Comparison of ENCODE assay signal across 32 mouse cellular contexts in the genomic region with DNA sequence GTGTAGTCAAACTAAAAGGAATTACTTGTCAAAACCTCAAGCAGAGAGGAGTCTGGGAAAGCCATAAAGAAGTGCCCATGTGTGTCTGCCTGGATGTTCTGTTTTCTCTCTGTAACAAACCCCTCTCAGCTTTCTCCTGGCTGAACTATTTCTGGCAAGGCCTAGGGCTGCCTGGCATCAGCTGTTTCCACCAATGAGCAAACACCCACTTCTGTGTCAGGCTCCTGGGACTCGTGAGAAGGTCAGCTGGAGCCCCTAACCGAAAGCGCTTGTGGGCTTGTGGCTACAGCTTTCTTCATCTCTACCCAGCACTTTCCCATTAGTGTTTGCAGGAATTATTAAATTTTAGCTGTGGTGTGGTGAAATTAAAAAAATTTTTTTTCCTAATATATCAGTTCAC. TPM values are rescaled to one million over a fixed set of nuclear protein-coding genes. Genes with fewer than 3 reads are reported as not detected.
A peak's percentile ranks its signal among the peaks of the same experiment; 100 is the strongest.
DNase-seq lines count a peak whose midpoint lies in the region; ATAC-seq and TF ChIP-seq lines count a peak whose summit lies in the region.
"Had no signal": no experiment of that assay in that cellular context is flagged by ENCODE, and none has a peak within 500 bp of the region (broad histone marks: within the 10 kb centered on the region; RNA-seq: fewer than 3 reads in every experiment).

No protein-coding gene starts in this region.

- no peaks in the 10 kb centered on the region for H3K9me3 ChIP-seq in CH12.LX (replicated peaks; ENCODE audit: low read length)
- H3K9me3 ChIP-seq in heart, embryonic 13.5 days: no peaks in the 10 kb centered on the region
- H3K9me3 ChIP-seq: embryonic facial prominence, embryonic 12.5 days; forebrain, embryonic 12.5 days; hindbrain, embryonic 13.5 days; midbrain, embryonic 15.5 days; neural tube, embryonic 13.5 days had no signal

- TF ChIP-seq RAD21 in CH12.LX (IDR thresholded peaks at IDR 0.05; ENCODE audit: low read depth, low read length): no peak

- H3K27me3 ChIP-seq in CH12.LX (replicated peaks): no peaks in the 10 kb centered on the region
- H3K27me3 ChIP-seq in heart, embryonic 13.5 days (replicated peaks): no peaks in the 10 kb centered on the region
- H3K27me3 ChIP-seq: embryonic facial prominence, embryonic 12.5 days; forebrain, embryonic 12.5 days; hindbrain, embryonic 13.5 days; midbrain, embryonic 15.5 days; neural tube, embryonic 13.5 days had no signal

- DNase-seq in heart, adult 11 months: peak; percentile 89
- no peak for DNase-seq in heart, adult 9 months (ENCODE audit: low spot score in 2 of 2)
- no peak for DNase-seq in CH12.LX (ENCODE audit: extremely low read depth)
- peak; percentile 62 for DNase-seq in heart, postnatal 4 days
- no peak for DNase-seq in right cerebral cortex, postnatal 4 days
- DNase-seq: adrenal gland, adult 8-10 months; cerebellum, adult 18-20 months; cerebellum, postnatal 14 days; kidney, adult 18-20 months; kidney, postnatal 4 days; layer of hippocampus, adult 9-11 months; lung, postnatal 4 days; retina, postnatal 1 day; right cerebral cortex, postnatal 25 days; thymus, postnatal 14 days had no signal

- no peak overlapping the region for H3K4me2 ChIP-seq in CH12.LX (ENCODE audit: insufficient read depth, low read depth, poor library complexity, severe bottlenecking)
- peak overlapping the region; percentile 9; the same call in 1 of the 2 replicates for H3K4me2 ChIP-seq in heart, embryonic 13.5 days
- H3K4me2 ChIP-seq: embryonic facial prominence, embryonic 12.5 days; forebrain, embryonic 12.5 days; hindbrain, embryonic 13.5 days; midbrain, embryonic 15.5 days; neural tube, embryonic 13.5 days had no signal

- H3K79me2 ChIP-seq in CH12.LX (replicated peaks; ENCODE audit: control insufficient read depth, extremely low read depth, insufficient read depth, poor library complexity, severe bottlenecking): no peaks in the 10 kb centered on the region

- TF ChIP-seq EP300 in CH12.LX (IDR thresholded peaks at IDR 0.05; ENCODE audit: low read length): no peak

- no peak overlapping the region for H3K9ac ChIP-seq in CH12.LX (ENCODE audit: insufficient read depth, low read depth)
- no peak overlapping the region for H3K9ac ChIP-seq in heart, embryonic 13.5 days
- H3K9ac ChIP-seq: embryonic facial prominence, embryonic 12.5 days; forebrain, embryonic 12.5 days; hindbrain, embryonic 13.5 days; midbrain, embryonic 15.5 days; neural tube, embryonic 13.5 days had no signal

- 35% methylated on average over 3 of the region's 3 CpGs for WGBS in heart, embryonic 13.5 days

- H3K4me3 ChIP-seq in CH12.LX (replicated peaks in 1 of 3; ENCODE audit: low read depth in 2 of 3, low read length in 2 of 3, poor library complexity in 1 of 3): no peak overlapping the region
- no peak overlapping the region for H3K4me3 ChIP-seq in heart, embryonic 13.5 days
- H3K4me3 ChIP-seq: embryonic facial prominence, embryonic 12.5 days; erythroblast, embryonic 14.5 days; forebrain, embryonic 12.5 days; hindbrain, embryonic 13.5 days; left cerebral cortex, adult 2 months; midbrain, embryonic 15.5 days; neural tube, embryonic 13.5 days had no signal

- TF ChIP-seq CTCF in CH12.LX (conservative IDR thresholded peaks at IDR 0.05 in 1 of 2, IDR thresholded peaks at IDR 0.05 in 1 of 2; ENCODE audit: low read depth in 2 of 2, low read length in 2 of 2): no peak

- in situ Hi-C loops in CH12.LX (cut with MboI; ENCODE audit: low pct_ligation_motif_present, low pct_unique_long_range_greater_than_20kb, low sequenced_read_pairs): loop anchor here (25.0 kb wide), 1 partner anchor 350 kb away; a partner anchor contains a TSS

- no peaks in the 10 kb centered on the region for H3K36me3 ChIP-seq in CH12.LX (replicated peaks in 1 of 2; ENCODE audit: control insufficient read depth in 1 of 2, insufficient read depth in 1 of 2, low read length in 1 of 2)
- no peaks in the 10 kb centered on the region for H3K36me3 ChIP-seq in heart, embryonic 13.5 days
- H3K36me3 ChIP-seq: embryonic facial prominence, embryonic 12.5 days; forebrain, embryonic 12.5 days; hindbrain, embryonic 13.5 days; midbrain, embryonic 15.5 days; neural tube, embryonic 13.5 days had no signal

- ATAC-seq in heart, embryonic 13.5 days (ENCODE audit: extremely low read depth, insufficient number of reproducible peaks, low FRiP score, low TSS enrichment): peak; percentile 58; the same call in 1 of the 2 replicates
- no peak for ATAC-seq in megakaryocyte progenitor cell, adult 5-6 weeks (replicated peaks; ENCODE audit: poor library complexity)
- ATAC-seq: activated CD4-positive, CD25-positive, alpha-beta regulatory T cell, adult 4 months; midbrain, embryonic 15.5 days had no signal

- H3K4me1 ChIP-seq in CH12.LX (ENCODE audit: control insufficient read depth in 1 of 2, insufficient read depth in 2 of 2): peaks cover 7 to 24% of the 10 kb centered on the region in 2 experiments; a peak in 3 of 4 replicates
- H3K4me1 ChIP-seq in heart, embryonic 13.5 days: peaks cover 13% of the 10 kb centered on the region
- H3K4me1 ChIP-seq: embryonic facial prominence, embryonic 12.5 days; forebrain, embryonic 12.5 days; hindbrain, embryonic 13.5 days; midbrain, embryonic 15.5 days; neural tube, embryonic 13.5 days had no signal

- no peak overlapping the region for H3K27ac ChIP-seq in CH12.LX (ENCODE audit: insufficient read depth, low read depth)
- H3K27ac ChIP-seq in heart, embryonic 13.5 days (replicated peaks): peak overlapping the region; percentile 53
- H3K27ac ChIP-seq: embryonic facial prominence, embryonic 12.5 days; forebrain, embryonic 12.5 days; hindbrain, embryonic 13.5 days; left cerebral cortex, adult 2 months; midbrain, embryonic 15.5 days; neural tube, embryonic 13.5 days had no signal

- dilution Hi-C loops in CH12.LX (cut with MboI; ENCODE audit: extremely low pct_ligation_motif_present, extremely low pct_unique_long_range_greater_than_20kb, low sequenced_read_pairs): no loop called here

- TF ChIP-seq POLR2A in CH12.LX (IDR thresholded peaks at IDR 0.05; ENCODE audit: low read depth, low read length): no peak

TF ChIP-seq in CH12.LX, 34 proteins besides CTCF, POLR2A, EP300 and RAD21:
- TF ChIP-seq BHLHE40 (IDR thresholded peaks at IDR 0.05; ENCODE audit: low read depth, low read length) (peak; percentile 51), ETS1 (conservative IDR thresholded peaks at IDR 0.05; ENCODE audit: low read depth, low read length) (peak; percentile 24; the same call in 1 of the 2 replicates), CHD2 (IDR thresholded peaks at IDR 0.05; ENCODE audit: low read length) (no peak), KAT2A (IDR thresholded peaks at IDR 0.05; ENCODE audit: insufficient replicate concordance, low read length) (no peak)

RNA-seq across cellular contexts. Expression of a gene that starts 2.3 kb away (rescaled TPM):
- total RNA-seq in CH12.LX (2012; rRNA removed): not detected in 2 replicates
- not detected in 2 replicates for total RNA-seq in CH12.LX (2014; rRNA removed)
- not detected in 2 replicates for polyA plus RNA-seq in CH12.LX (2012; ENCODE audit: insufficient read length, low read depth)
- polyA plus RNA-seq in heart, embryonic 13.5 days (2015; fragmentation: Nextera tagmentation; extraction: Ambion mirVana): not detected in 2 replicates
- not detected for total RNA-seq in heart, postnatal 4 days (2021)
- total RNA-seq in megakaryocyte progenitor cell, adult 5-6 weeks (2015): not detected in 2 replicates
- total RNA-seq in megakaryocyte progenitor cell, adult 5-6 weeks (2017): not detected in 2 replicates
- total RNA-seq: adrenal gland, adult 8-10 months; left cerebral cortex, adult 2 months; left cerebral cortex, postnatal 36 days; liver, adult 2 months had no signal
- polyA plus RNA-seq: activated CD4-positive, CD25-positive, alpha-beta regulatory T cell, adult 4 months; C2C12; embryonic facial prominence, embryonic 12.5 days; erythroblast, embryonic 14.5 days; forebrain, embryonic 12.5 days; hindbrain, embryonic 13.5 days; liver, adult 2 months; liver, embryonic 16.5 days; lung, embryonic 16.5 days; midbrain, embryonic 15.5 days; neural tube, embryonic 13.5 days; spleen, adult 2 months; stomach, embryonic 14.5 days had no signal

RNA-seq across cellular contexts. Expression of a gene that starts 11.7 kb away (rescaled TPM):
- total RNA-seq in CH12.LX (2012; rRNA removed) (15.6 and 18.3 TPM in 2 replicates), CH12.LX (2014; rRNA removed) (35.1 and 38.2 TPM in 2 replicates)
- 15.3 and 16.4 TPM in 2 replicates for polyA plus RNA-seq in CH12.LX (2012; ENCODE audit: insufficient read length, low read depth)
- 0.32 and 0.70 TPM in 2 replicates for polyA plus RNA-seq in heart, embryonic 13.5 days (2015; fragmentation: Nextera tagmentation; extraction: Ambion mirVana)
- under 1 TPM; 0.34 to 0.69 TPM for total RNA-seq in heart, postnatal 4 days (2021)
- 9.2 and 14.6 TPM in 2 replicates for total RNA-seq in megakaryocyte progenitor cell, adult 5-6 weeks (2015)
- total RNA-seq in megakaryocyte progenitor cell, adult 5-6 weeks (2017): 20.7 and 22.2 TPM in 2 replicates
- polyA plus RNA-seq: C2C12 had no signal

RNA-seq across cellular contexts. Expression of a gene that starts 21.0 kb away (rescaled TPM):
- 1.6 and 2.2 TPM in 2 replicates for total RNA-seq in CH12.LX (2012; rRNA removed)
- 0.44 and 1.2 TPM in 2 replicates for total RNA-seq in CH12.LX (2014; rRNA removed)
- polyA plus RNA-seq in CH12.LX (2012; ENCODE audit: insufficient read length, low read depth): 0.97 and 1.2 TPM in 2 replicates
- 3.6 and 3.9 TPM in 2 replicates for polyA plus RNA-seq in heart, embryonic 13.5 days (2015; fragmentation: Nextera tagmentation; extraction: Ambion mirVana)
- total RNA-seq in heart, postnatal 4 days (2021): 1 to 10 TPM; 2.2 to 3.3 TPM
- 1.8 and 2.0 TPM in 2 replicates for total RNA-seq in megakaryocyte progenitor cell, adult 5-6 weeks (2015)
- 1.3 and 1.4 TPM in 2 replicates for total RNA-seq in megakaryocyte progenitor cell, adult 5-6 weeks (2017)
- polyA plus RNA-seq: erythroblast, embryonic 14.5 days had no signal

RNA-seq across cellular contexts. Expression of a gene that starts 21.1 kb away (rescaled TPM):
- 0.92 and 1.9 TPM in 2 replicates for total RNA-seq in CH12.LX (2012; rRNA removed)
- total RNA-seq in CH12.LX (2014; rRNA removed): 1.8 and 2.5 TPM in 2 replicates
- polyA plus RNA-seq in CH12.LX (2012; ENCODE audit: insufficient read length, low read depth): 1.1 and 1.6 TPM in 2 replicates
- polyA plus RNA-seq in heart, embryonic 13.5 days (2015; fragmentation: Nextera tagmentation; extraction: Ambion mirVana): 20.5 and 21.4 TPM in 2 replicates
- total RNA-seq in heart, postnatal 4 days (2021): 10 to 100 TPM; 30.4 to 31.7 TPM
- 4.8 and 7.1 TPM in 2 replicates for total RNA-seq in megakaryocyte progenitor cell, adult 5-6 weeks (2015)
- 1.7 and 2.4 TPM in 2 replicates for total RNA-seq in megakaryocyte progenitor cell, adult 5-6 weeks (2017)

RNA-seq across cellular contexts. Expression of a gene that starts 34.6 kb away (rescaled TPM):
- total RNA-seq in CH12.LX (2012; rRNA removed) (0.17 TPM in 1 of 2 replicates, not detected in the other), CH12.LX (2014; rRNA removed) (not detected in 2 replicates)
- not detected in 2 replicates for polyA plus RNA-seq in CH12.LX (2012; ENCODE audit: insufficient read length, low read depth)
- polyA plus RNA-seq in heart, embryonic 13.5 days (2015; fragmentation: Nextera tagmentation; extraction: Ambion mirVana): 0.39 and 0.49 TPM in 2 replicates
- under 1 TPM; 0.55 to 0.99 TPM for total RNA-seq in heart, postnatal 4 days (2021)
- not detected in 2 replicates for total RNA-seq in megakaryocyte progenitor cell, adult 5-6 weeks (2015)
- total RNA-seq in megakaryocyte progenitor cell, adult 5-6 weeks (2017): not detected in 2 replicates
- polyA plus RNA-seq: activated CD4-positive, CD25-positive, alpha-beta regulatory T cell, adult 4 months; C2C12; embryonic facial prominence, embryonic 12.5 days; erythroblast, embryonic 14.5 days; forebrain, embryonic 12.5 days; hindbrain, embryonic 13.5 days; midbrain, embryonic 15.5 days had no signal

Comparison
In these comparisons a context has a peak if more than half of its experiments do, and no peak if none do; other contexts are left out.
1. DNase-seq: peak in heart, adult 11 months (single experiment) and heart, postnatal 4 days (single experiment); none in heart, adult 9 months (0 of 2), CH12.LX (single experiment) and right cerebral cortex, postnatal 4 days (single experiment).
2. RNA of a gene that starts 11.7 kb away (total RNA-seq): 15.6 to 38.2 TPM in CH12.LX and 9.2 to 22.2 TPM in megakaryocyte progenitor cell, adult 5-6 weeks; 0.34 to 0.69 TPM in heart, postnatal 4 days; every median in the first group is over 4 times any median in the second.